Mouse (Mus musculus): ENCODE results near the gene Zfp184. TPM values are rescaled to one million over a fixed set of nuclear protein-coding genes. Genes with fewer than 3 reads are reported as not detected.
A peak's percentile ranks its signal among the peaks of the same experiment; 100 is the strongest.

Zfp184 gene
- total RNA-seq, 2 experiments from 2014 or later: 2.6 to 3.3 TPM

DNA sequence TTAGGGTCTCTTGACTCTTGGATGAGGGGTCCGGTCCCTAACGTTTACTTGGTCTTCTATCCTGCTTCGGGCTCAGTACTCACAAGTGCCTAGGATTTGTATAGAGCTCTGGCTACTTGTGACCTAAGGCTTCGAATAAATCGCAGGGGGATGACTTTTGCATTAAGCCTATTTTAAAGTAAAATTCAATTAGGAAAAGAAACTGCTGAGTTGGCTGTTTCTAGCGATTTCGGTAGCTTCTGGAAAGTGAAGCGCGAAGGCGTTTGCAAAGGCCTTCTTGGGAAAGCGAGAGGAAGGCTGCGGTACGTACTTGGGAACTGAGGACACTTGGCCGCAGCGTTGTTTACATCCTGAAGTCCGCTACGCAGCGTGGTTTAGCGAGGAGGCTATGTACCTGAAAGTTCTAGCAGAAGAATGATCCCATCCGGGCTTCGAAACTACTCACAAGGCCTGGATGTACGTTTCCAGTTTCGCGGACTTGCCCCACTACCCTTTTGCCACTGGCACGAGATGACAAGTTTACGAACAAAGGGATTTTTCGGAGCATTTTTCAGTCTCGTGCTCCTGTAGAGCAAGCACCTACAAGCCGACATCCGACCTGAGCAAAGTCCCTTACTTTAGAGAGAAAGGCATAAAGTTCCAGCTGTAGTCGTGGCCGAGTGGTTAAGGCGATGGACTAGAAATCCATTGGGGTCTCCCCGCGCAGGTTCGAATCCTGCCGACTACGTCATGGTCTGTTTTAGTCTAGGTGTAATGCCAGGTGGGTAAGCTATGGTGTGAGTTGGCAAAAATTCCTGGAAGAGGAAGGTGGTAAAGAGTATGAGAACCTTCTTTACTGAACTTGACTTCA lies 26.1 kb upstream of the Zfp184 start:
- intact Hi-C loops (cut with DNase I): loop anchor here (5.0 kb wide), 1 partner anchor 89 kb away; the partner anchor contains the start of gene Prss16
- peak in 1 of 2 experiments; percentile 44 for DNase-seq (ENCODE audit: low spot score in 2 of 2)

DNA sequence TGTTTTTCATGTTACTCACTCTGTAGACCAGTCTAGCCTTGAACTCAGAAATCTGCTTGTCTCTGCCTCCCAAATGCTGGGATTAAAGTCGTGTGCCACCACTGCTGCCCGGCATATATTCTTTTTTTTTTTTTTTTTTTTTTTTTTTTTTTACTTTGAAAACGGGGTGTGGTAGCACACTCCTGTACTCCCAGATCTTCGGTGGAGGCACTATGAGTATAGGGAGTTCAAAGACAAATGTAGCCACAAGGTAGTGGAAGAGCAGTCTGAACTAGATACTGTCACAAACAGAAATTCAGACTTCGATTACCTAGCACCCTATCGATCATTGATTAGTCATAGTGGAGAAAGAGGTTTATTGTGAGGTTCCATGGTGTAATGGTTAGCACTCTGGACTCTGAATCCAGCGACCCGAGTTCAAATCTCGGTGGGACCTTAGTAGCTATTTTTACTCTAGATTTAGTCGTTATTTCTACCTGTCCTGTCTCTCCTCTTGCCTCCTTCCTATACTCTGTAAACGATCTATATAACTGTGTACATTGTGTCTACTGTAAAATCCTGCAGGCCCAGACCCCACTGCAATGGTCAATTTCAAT lies 25.0 kb upstream of the Zfp184 start:
- intact Hi-C loops (cut with DNase I): loop anchor here (5.0 kb wide), 1 partner anchor 87 kb away; the partner anchor contains the start of gene Prss16
- DNase-seq (ENCODE audit: low spot score in 2 of 2): no peak

DNA sequence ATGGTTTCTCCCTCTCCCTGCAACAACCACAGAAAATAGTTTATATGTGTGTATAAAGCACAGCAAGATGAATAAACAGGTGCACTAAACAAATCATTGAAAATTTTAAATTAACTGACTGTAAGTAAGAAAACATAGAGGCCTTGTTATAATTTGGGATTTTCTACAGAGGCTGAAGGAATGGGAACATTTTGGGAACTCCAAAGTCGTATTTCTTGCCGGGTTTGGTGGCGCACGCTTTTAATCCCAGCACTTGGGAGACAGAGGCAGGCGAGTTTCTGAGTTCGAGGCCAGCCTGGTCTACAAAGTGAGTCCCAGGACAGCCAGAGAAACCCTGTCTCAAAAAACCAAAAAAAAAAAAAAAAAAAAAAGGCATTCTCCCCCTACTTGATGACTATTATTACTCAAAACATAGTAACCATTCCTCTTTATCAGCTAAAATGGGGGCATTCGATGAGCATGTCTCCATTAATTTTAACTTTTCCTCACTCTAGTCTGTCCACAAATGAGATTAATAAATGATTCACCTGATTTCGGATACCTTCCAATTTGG lies 24.1 kb upstream of the Zfp184 start:
- intact Hi-C loops (cut with DNase I): no loop called here
- DNase-seq (ENCODE audit: low spot score in 2 of 2): no peak

GRCm38 (mm10) chr13:21923417-21923816 lies 21.5 kb upstream of the Zfp184 start:
- intact Hi-C loops (cut with DNase I): no loop called here
- peak in 1 of 2 experiments; percentile 52 for DNase-seq (ENCODE audit: low spot score in 2 of 2)

DNA sequence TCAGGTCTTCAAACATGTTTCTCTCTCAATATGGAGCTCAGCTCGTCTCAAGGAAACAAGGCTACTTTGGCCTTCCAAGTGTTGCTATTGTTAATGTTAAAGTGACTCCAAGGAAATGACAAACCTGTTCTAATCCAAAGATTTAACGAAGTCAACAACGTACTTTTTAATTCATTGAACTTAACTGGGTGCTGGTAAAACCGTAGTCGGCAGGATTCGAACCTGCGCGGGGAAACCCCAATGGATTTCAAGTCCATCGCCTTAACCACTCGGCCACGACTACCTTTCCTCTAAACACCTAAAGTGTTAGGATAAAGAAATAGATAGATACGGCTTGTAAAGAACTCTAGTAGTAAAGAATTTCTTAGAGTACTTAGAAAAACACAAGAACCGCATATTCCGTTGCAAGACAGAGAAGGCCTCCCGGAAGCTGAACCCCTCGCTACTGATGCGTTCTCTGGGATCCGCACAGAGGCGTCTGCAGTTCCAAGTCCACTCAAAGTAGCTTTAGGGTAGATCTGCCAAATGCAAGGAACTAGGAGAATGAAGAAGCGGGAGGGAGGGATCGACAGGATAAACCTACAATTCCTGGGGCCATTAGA lies 20.1 kb upstream of the Zfp184 start:
- DNase-seq (ENCODE audit: low spot score in 2 of 2): no peak
- intact Hi-C loops (cut with DNase I): no loop called here

DNA sequence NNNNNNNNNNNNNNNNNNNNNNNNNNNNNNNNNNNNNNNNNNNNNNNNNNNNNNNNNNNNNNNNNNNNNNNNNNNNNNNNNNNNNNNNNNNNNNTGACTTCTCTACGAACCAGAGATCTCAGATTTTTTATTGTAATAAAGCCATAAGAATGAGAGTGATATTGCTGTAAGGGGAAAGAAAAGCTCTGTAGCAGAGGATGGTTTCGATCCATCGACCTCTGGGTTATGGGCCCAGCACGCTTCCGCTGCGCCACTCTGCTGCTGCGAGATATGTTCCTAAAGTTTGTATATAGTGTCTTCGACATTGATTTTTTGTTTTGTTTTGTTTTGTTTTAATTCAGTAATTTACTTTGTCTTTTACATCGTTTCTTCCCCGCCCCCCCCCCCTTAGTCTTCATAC lies 13.9 kb upstream of the Zfp184 start:
- intact Hi-C loops (cut with DNase I): no loop called here

DNA sequence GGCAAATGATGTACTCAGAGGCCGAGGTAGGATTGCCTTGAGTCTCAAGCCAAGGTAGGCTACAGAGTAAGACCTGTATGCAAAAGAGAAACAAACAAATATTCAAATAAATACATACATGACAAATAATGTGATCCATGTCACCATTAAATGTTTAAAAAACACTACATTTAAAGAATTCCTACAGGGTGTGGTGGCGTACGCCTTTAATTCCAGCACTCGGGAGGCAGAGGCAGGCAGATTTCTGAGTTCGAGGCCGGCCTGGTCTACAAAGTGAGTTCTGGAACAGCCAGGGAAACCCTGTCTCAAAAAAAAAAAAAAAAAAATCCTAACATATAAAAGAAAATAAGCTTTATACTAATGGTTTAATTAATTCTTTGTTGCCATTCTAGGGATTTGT lies 13.2 kb upstream of the Zfp184 start:
- DNase-seq (ENCODE audit: low spot score in 2 of 2): no peak
- intact Hi-C loops (cut with DNase I): no loop called here

More for the DNA sequence above, 13.9 kb upstream of the Zfp184 start:
- no peak for DNase-seq (ENCODE audit: low spot score in 2 of 2)

- intact Hi-C loops (cut with DNase I): no loop called here
- DNase-seq (ENCODE audit: low spot score in 2 of 2): peak; percentile 45 to 46
Measured at GRCm38 (mm10) chr13:21933626-21934548, 11.0 kb upstream of the Zfp184 start.

DNA sequence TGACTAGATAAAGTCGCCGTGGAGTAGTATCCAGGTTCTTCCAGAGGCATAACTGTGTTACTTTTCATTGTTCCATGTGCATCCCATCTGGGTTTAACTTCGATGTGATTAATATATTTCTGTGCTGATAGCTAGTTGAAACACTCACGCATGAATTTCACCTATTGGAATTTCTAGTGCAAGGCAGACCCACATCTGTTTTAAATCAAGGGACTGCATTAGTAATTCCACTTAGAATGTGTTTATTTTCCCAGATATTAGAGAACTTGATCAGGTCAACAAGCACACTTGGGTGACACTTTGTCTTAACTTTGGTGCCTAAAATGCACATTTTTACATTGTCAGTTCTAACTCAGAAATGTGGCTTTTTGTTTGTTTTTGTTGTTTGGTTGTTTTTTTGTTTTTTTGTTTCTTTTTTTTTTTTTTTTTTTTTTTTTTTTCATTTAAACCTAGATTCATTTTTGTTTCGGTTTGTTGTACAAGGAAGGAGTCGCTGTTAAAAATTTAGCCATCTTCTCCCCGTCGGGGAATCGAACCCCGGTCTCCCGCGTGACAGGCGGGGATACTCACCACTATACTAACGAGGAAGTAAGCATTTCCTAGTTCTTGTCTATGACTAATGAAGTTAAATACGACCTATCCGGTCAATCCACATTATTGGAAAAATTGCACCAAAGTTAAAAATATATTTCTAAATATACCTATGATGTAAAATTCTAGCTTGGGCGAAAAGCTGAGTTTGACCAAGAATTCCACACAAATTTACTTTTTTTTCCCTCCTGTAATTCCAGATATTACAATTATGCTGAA lies 9.7 kb upstream of the Zfp184 start:
- intact Hi-C loops (cut with DNase I): no loop called here
- DNase-seq (ENCODE audit: low spot score in 2 of 2): peak in 1 of 2 experiments; percentile 69

- DNase-seq (ENCODE audit: low spot score in 2 of 2): no peak
- intact Hi-C loops (cut with DNase I): no loop called here
Measured at GRCm38 (mm10) chr13:21935833-21936232, 9.1 kb upstream of the Zfp184 start.

GRCm38 (mm10) chr13:21936968-21937367 lies 7.9 kb upstream of the Zfp184 start:
- DNase-seq (ENCODE audit: low spot score in 2 of 2): peak in 1 of 2 experiments; percentile 51
- intact Hi-C loops (cut with DNase I): no loop called here

GRCm38 (mm10) chr13:21940213-21940612 lies 4.7 kb upstream of the Zfp184 start:
- peak; percentile 94 to 96 for DNase-seq (ENCODE audit: low spot score in 2 of 2)
- intact Hi-C loops (cut with DNase I): loop anchor here (1.0 to 10.0 kb wide), 4 partner anchors 33 to 1575 kb away; no protein-coding TSS in a partner anchor

DNA sequence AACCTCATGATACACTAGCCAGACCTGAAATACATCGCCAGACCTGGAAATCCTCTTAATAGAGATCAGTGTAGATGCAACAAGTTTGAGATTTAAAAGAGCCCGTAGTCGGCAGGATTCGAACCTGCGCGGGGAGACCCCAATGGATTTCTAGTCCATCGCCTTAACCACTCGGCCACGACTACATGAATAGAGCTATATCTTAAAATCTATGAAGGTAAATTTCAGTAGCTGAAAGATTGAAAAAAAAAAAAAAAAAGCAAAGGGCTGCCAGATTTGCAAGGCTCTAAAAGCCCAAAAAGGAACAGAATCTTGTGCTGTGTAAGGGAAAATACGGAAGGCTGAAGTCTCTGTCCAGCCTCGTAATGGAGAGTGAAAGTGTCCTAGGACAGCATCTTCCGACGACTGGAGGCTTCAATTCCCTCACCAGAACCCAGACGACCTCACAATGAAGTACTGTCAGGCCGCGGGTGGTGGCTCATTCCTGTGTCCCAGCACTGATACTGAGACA lies 4.0 kb upstream of the Zfp184 start:
- intact Hi-C loops (cut with DNase I): loop anchor here (1.0 to 10.0 kb wide), 4 partner anchors 34 to 1574 kb away; no protein-coding TSS in a partner anchor

DNA sequence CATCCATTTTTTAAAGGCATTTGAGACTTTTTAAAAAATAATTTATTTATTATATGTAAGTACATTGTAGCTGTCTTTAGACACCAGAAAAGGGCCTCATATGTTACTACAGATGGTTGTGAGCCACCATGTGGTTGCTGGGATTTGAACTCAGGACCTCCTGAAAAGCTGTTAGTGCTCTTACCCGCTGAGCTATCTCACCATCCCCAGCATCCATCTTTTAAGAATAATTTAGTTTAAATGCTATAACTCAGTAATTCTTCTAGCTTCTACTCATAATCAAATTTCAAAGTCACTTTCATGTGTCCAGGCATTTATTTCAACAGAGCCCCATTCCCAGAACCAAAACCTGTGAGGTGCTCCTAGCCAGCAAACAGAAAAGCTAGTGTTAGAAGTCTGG lies 1.2 kb upstream of the Zfp184 start:
- intact Hi-C loops (cut with DNase I): loop anchor here (2.0 to 10.0 kb wide), 4 partner anchors 31 to 1571 kb away; no protein-coding TSS in a partner anchor
- no peak for DNase-seq (ENCODE audit: low spot score in 2 of 2)

More for the DNA sequence above, 4.0 kb upstream of the Zfp184 start:
- peak; percentile 85 to 93 for DNase-seq (ENCODE audit: low spot score in 2 of 2)

DNA sequence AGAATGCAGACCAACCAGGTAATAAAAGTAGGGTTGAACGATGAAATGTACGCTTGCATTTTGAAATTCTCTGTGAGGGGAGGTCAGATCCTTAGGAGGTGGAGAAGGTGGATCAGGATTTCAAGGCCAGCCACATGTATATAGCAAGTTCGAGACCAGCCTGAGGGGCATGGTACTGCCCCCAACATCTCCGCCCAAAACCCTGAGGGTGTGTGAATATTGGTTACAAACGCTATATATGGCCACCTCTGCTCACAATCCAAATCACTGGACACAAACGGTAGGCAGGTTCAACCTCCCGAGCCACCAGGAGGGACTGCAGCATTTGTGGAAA lies 335 bp upstream of the Zfp184 start:
- intact Hi-C loops (cut with DNase I): loop anchor here (2.0 to 10.0 kb wide), 4 partner anchors 30 to 1570 kb away; no protein-coding TSS in a partner anchor
- DNase-seq (ENCODE audit: low spot score in 2 of 2): no peak

- intact Hi-C loops (cut with DNase I): no loop called here
Measured at GRCm38 (mm10) chr13:21969269-21969668, 24.4 kb downstream of the Zfp184 start.

GRCm38 (mm10) chr13:21969816-21970215 lies 24.9 kb downstream of the Zfp184 start:
- DNase-seq (ENCODE audit: low spot score in 2 of 2): no peak
- intact Hi-C loops (cut with DNase I): loop anchor here (10.0 kb wide), 1 partner anchor 115 kb away; no protein-coding TSS in a partner anchor

More at GRCm38 (mm10) chr13:21969269-21969668, 24.4 kb downstream of the Zfp184 start:
- DNase-seq (ENCODE audit: low spot score in 2 of 2): no peak

DNA sequence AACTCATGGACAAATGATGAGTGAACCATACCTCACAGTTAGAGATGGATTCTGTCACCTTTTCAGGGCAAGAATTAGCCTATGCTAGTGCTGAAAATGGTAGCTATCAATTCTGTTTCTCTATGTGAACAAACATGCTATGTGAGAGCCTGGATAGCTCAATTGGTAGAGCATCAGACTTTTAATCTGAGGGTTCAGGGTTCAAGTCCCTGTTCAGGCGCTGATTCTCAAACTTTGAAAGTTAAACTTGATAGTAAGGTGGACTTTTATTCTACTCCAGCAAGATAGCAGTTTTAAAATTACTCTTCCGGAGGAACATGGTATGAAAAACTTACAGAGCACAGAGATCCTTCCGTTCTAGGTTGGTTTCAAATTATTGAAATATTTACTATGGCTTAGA lies 26.7 kb downstream of the Zfp184 start:
- DNase-seq (ENCODE audit: low spot score in 2 of 2): peak in 1 of 2 experiments; percentile 7
- intact Hi-C loops (cut with DNase I): loop anchor here (10.0 kb wide), 1 partner anchor 117 kb away; no protein-coding TSS in a partner anchor

Data from left cerebral cortex, postnatal 25 days (tissue).